Mouse (Mus musculus) ES-Bruce4 (cell line): Measurements from ENCODE around the gene Arhgap9. TPM values are rescaled to one million over a fixed set of nuclear protein-coding genes. Genes with fewer than 3 reads are reported as not detected.

Experiments
- H3K27ac ChIP-seq: 2 replicates; pipeline ENCODE4 v1.5.1; 2012; ENCODE audit warnings: low read length, inconsistent platforms; ENCODE audit not compliant: insufficient read depth
- H3K27me3 ChIP-seq: 2 replicates; pipeline ENCODE4 v1.6.1; 2012; ENCODE audit warnings: mild to moderate bottlenecking, low read length, inconsistent platforms; ENCODE audit not compliant: control insufficient read depth, poor library complexity, insufficient read depth, severe bottlenecking
- H3K36me3 ChIP-seq: 2 replicates; pipeline ENCODE4 v1.6.1; 2012; ENCODE audit warnings: inconsistent platforms, mild to moderate bottlenecking, low read length, moderate library complexity; ENCODE audit not compliant: control insufficient read depth, poor library complexity, insufficient read depth, severe bottlenecking
- H3K4me1 ChIP-seq: one replicate; pipeline ENCODE4 v1.8.1; 2011; ENCODE audit warnings: low read length; ENCODE audit not compliant: control insufficient read depth, insufficient read depth
- H3K4me3 ChIP-seq: 2 replicates; pipeline ENCODE4 v1.5.1; 2011; ENCODE audit warnings: low read depth, mild to moderate bottlenecking, low read length
- H3K9ac ChIP-seq: 2 replicates; pipeline ENCODE4 v1.6.1; 2012; ENCODE audit warnings: low read depth, mild to moderate bottlenecking, inconsistent platforms; ENCODE audit not compliant: poor library complexity, severe bottlenecking
- H3K9me3 ChIP-seq: replicated peaks from 2 replicates; pipeline ENCODE4 v1.6.1; 2012; ENCODE audit warnings: mild to moderate bottlenecking, low read length, inconsistent platforms; ENCODE audit not compliant: control insufficient read depth, poor library complexity, insufficient read depth, severe bottlenecking
- CTCF ChIP-seq: IDR thresholded peaks from one replicate; pipeline ENCODE4 v1.8.1; 2011; ENCODE audit warnings: low read depth, low read length
- EP300 ChIP-seq: IDR thresholded peaks from 2 replicates; pipeline ENCODE4 v1.6.1; 2011; ENCODE audit warnings: low read depth, low read length; ENCODE audit not compliant: insufficient read depth
- POLR2A ChIP-seq: IDR thresholded peaks from one replicate; pipeline ENCODE4 v1.8.1; 2011; ENCODE audit warnings: low read length; ENCODE audit not compliant: insufficient read depth
- polyA plus RNA-seq: library from polyadenylated mRNA; stranded (reverse); fragments of >200 nt; gene quantifications from 2 replicates; pipeline ENCODE4 v1.2.4, GENCODE M21; 2011; ENCODE audit warnings: low read depth; ENCODE audit not compliant: missing spikeins, insufficient read depth, insufficient read length

Arhgap9 gene
- polyA plus RNA-seq, 1 experiment: 8.5 TPM

- no peaks in the 10 kb centered on the region for H3K9me3 ChIP-seq
These were observed 46.5 kb downstream of the Arhgap9 start for GRCm38 (mm10) chr10:127368273-127368672.

DNA sequence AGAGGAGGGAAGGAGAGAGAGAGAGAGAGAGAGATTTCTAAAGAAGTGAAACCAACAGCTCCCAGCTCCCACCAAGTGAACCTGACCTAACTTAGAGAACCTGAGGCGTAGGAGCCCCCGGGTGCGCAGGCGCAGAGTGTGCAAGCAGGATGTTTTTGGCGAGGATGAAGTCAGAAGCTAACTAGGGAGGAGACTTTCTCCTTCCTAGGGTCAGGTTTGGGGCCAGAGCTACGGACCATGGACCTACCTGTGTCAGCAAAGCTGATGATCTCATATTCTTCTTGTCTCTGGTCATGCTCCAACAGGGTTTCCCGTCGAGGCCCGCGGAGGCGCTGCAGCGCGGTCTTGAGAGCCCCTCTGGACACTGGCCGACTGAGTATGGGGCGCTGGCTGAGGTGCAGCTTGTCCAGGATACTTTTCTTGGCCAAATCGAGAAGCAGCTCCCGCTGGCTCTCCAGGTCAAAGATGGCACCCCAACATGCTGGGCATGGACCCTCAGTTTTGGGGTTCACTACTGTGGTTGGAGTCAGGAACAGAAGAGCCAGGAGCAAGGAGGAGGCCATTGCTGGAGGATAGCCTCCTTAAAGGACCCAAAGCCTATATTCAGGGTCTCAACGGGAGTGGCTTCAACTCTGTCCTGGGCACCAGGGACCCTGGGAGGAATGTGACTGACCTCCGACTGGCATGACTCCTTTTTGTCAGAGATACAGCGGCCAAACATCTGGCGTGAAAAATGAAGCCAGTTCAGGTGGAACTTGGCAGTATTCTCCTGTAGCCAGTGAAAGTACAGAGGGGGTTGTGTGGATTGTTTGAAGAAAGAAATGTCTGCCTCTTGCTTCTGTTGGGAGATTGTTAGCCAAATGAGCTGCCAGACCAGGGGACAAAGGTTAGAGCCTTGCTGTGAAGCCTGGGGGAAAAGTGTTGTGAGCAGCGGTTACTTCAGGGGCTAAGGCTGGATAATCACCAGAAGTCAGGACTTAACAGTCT is 48.4 kb downstream of the Arhgap9 start, which contains the start of gene Inhbc:
Inhbc (minus strand) TSS at position 598 of the 987 bp plus-strand sequence.
- no peaks in the 10 kb centered on the region for H3K36me3 ChIP-seq
- peaks cover 3% of the 10 kb centered on the region for H3K4me1 ChIP-seq
- no peak for TF ChIP-seq CTCF
- no peak for TF ChIP-seq EP300
- no peak for TF ChIP-seq POLR2A
- H3K9me3 ChIP-seq: no peaks in the 10 kb centered on the region
- 0 out of 2 replicates have a peak within 1 kb of the TSS, but pooled peaks have one; percentile 30 for H3K9ac ChIP-seq
- no peak within 1 kb of the TSS for H3K27ac ChIP-seq
- H3K4me3 ChIP-seq: peak within 1 kb of the TSS; percentile 34
- no peaks in the 10 kb centered on the region for H3K27me3 ChIP-seq

More at GRCm38 (mm10) chr10:127368273-127368672, 46.5 kb downstream of the Arhgap9 start:
- peak overlapping the region; percentile 26 for H3K9ac ChIP-seq
- H3K36me3 ChIP-seq: no peaks in the 10 kb centered on the region
- TF ChIP-seq POLR2A: no peak
- H3K27ac ChIP-seq: peak overlapping the region; percentile 97
- H3K4me3 ChIP-seq: no peak overlapping the region
- no peaks in the 10 kb centered on the region for H3K27me3 ChIP-seq
- H3K4me1 ChIP-seq: peaks cover 3% of the 10 kb centered on the region

- no peaks in the 10 kb centered on the region for H3K27me3 ChIP-seq
- TF ChIP-seq EP300 (no peak), POLR2A (no peak), CTCF (no peak)
These were observed 49.3 kb downstream of the Arhgap9 start for GRCm38 (mm10) chr10:127371023-127371422.

DNA sequence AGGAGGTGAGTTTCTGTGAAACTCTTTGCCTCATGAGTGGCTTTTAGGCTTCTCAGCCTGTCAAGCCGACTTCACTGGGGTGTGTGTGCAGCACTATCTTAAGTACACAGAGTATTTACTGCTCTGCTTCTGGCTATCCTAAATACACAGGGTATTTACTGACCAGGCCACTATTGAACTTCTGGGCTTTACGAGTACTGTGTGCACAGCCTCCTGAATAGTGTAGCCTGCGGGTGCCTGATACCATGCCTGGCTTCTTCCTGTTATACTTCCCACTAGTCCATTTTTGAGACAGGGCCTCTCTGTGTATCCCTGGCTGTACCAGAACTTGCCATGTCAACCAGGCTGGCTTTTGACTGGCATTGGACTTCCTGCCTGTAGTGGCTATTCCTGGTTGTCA is 55.9 kb downstream of the Arhgap9 start:
- TF ChIP-seq POLR2A (no peak), EP300 (no peak), CTCF (no peak)
- peaks cover 4% of the 10 kb centered on the region for H3K4me1 ChIP-seq

More at GRCm38 (mm10) chr10:127371023-127371422, 49.3 kb downstream of the Arhgap9 start:
- no peak overlapping the region for H3K9ac ChIP-seq
- H3K4me1 ChIP-seq: peaks cover 3% of the 10 kb centered on the region
- H3K4me3 ChIP-seq: no peak overlapping the region
- H3K36me3 ChIP-seq: no peaks in the 10 kb centered on the region
- H3K27ac ChIP-seq: no peak overlapping the region
- no peaks in the 10 kb centered on the region for H3K9me3 ChIP-seq

More for the DNA sequence above, 55.9 kb downstream of the Arhgap9 start:
- Histone ChIP-seq H3K27ac (no peak overlapping the region), H3K36me3 (no peaks in the 10 kb centered on the region), H3K27me3 (no peaks in the 10 kb centered on the region), H3K9me3 (no peaks in the 10 kb centered on the region), H3K9ac (no peak overlapping the region), H3K4me3 (no peak overlapping the region)

Other genes starting within 250 kb of the Arhgap9 start
- 0.72 and 0.85 TPM in 2 replicates for gene Agap2, start 246.7 kb upstream of the Arhgap9 start, polyA plus RNA-seq
- 14.1 and 16.7 TPM in 2 replicates for gene Os9, start 200.8 kb upstream of the Arhgap9 start, polyA plus RNA-seq
- gene B4galnt1, start 156.7 kb upstream of the Arhgap9 start, polyA plus RNA-seq: 7.7 and 9.5 TPM in 2 replicates
- gene Slc26a10, start 141.3 kb upstream of the Arhgap9 start, polyA plus RNA-seq: 24.6 and 35.2 TPM in 2 replicates
- gene Arhgef25, start 131.9 kb upstream of the Arhgap9 start, polyA plus RNA-seq: 50.9 and 54.3 TPM in 2 replicates
- 49.8 and 50.8 TPM in 2 replicates for gene Dtx3, start 126.2 kb upstream of the Arhgap9 start, polyA plus RNA-seq
- gene Pip4k2c, start 110.4 kb upstream of the Arhgap9 start, polyA plus RNA-seq: 36.7 and 39.2 TPM in 2 replicates
- gene Kif5a, start 58.6 kb upstream of the Arhgap9 start, polyA plus RNA-seq: 7.3 and 8.0 TPM in 2 replicates
- 124 and 125 TPM in 2 replicates for gene Dctn2, start 55.6 kb upstream of the Arhgap9 start, polyA plus RNA-seq
- gene Mbd6, start 32.9 kb upstream of the Arhgap9 start, polyA plus RNA-seq: 26.2 and 26.7 TPM in 2 replicates
- gene Mars, start 10.2 kb upstream of the Arhgap9 start, polyA plus RNA-seq: 129 and 136 TPM in 2 replicates
- gene Gli1, start 20.0 kb downstream of the Arhgap9 start, polyA plus RNA-seq: 19.8 and 21.4 TPM in 2 replicates
- gene Inhbe, start 32.4 kb downstream of the Arhgap9 start, polyA plus RNA-seq: not detected in 2 replicates
- gene Inhbc, start 48.5 kb downstream of the Arhgap9 start, polyA plus RNA-seq: not detected in 2 replicates
- 107 and 122 TPM in 2 replicates for gene R3hdm2, start 58.4 kb downstream of the Arhgap9 start, polyA plus RNA-seq
- 1.9 and 2.6 TPM in 2 replicates for gene Stac3, start 179.7 kb downstream of the Arhgap9 start, polyA plus RNA-seq
- 5.4 and 5.7 TPM in 2 replicates for gene Ndufa4l2, start 193.0 kb downstream of the Arhgap9 start, polyA plus RNA-seq
- 67.4 and 68.2 TPM in 2 replicates for gene Shmt2, start 200.5 kb downstream of the Arhgap9 start, polyA plus RNA-seq
- gene Nxph4, start 212.6 kb downstream of the Arhgap9 start, polyA plus RNA-seq: 0.79 TPM in 1 of 2 replicates, not detected in the other